Mouse (Mus musculus) neural tube, embryonic 12.5 days (tissue): ENCODE measurements around the gene Ms4a13. TPM values are rescaled to one million over a fixed set of nuclear protein-coding genes. Genes with fewer than 3 reads are reported as not detected.
"Not testable (repeated sequence)": the region's sequence is repeated elsewhere in the genome, so short reads cannot be mapped to it uniquely, and the experiment has no call there.

Experiments used
- ATAC-seq: fragments of 200-750 bp; cut with Nextera tagmentation; 2 replicates; pipeline ENCODE4 v1.8.0; 2017; ENCODE audit warnings: low read depth, mild to moderate bottlenecking, moderate TSS enrichment, moderate library complexity; ENCODE audit not compliant: low FRiP score
- H3K27ac ChIP-seq: fragments of 300-500 bp; sonication (generic); 2 replicates; pipeline ENCODE4 v1.5.1; 2016
- H3K27me3 ChIP-seq: fragments of 300-500 bp; sonication (generic); replicated peaks from 2 replicates; pipeline ENCODE4 v1.6.1; 2016; ENCODE audit warnings: mild to moderate bottlenecking
- H3K36me3 ChIP-seq: fragments of 300-500 bp; sonication (generic); 2 replicates; pipeline ENCODE4 v1.6.1; 2016; ENCODE audit warnings: mild to moderate bottlenecking
- H3K4me1 ChIP-seq: fragments of 300-500 bp; sonication (generic); 2 replicates; pipeline ENCODE4 v1.6.1; 2016
- H3K4me2 ChIP-seq: fragments of 300-500 bp; sonication (generic); replicated peaks from 2 replicates; pipeline ENCODE4 v1.6.1; 2016; ENCODE audit warnings: mild to moderate bottlenecking
- H3K4me3 ChIP-seq: fragments of 300-500 bp; sonication (generic); 2 replicates; pipeline ENCODE4 v1.5.1; 2016
- H3K9ac ChIP-seq: fragments of 300-500 bp; sonication (generic); 2 replicates; pipeline ENCODE4 v1.6.1; 2016; ENCODE audit warnings: mild to moderate bottlenecking
- H3K9me3 ChIP-seq: fragments of 300-500 bp; sonication (generic); 2 replicates; pipeline ENCODE4 v1.6.1; 2016; ENCODE audit warnings: mild to moderate bottlenecking
- WGBS: fragments of 180-500 bp; shearing (Covaris S2); methylation state at CpG from one replicate; pipeline ENCODE4 v1.1.7; 2016; 5-methylcytosine and 5-hydroxymethylcytosine counted together
- polyA plus RNA-seq: library from polyadenylated mRNA; unstranded; fragments of >200 nt; fragmentation: Nextera tagmentation; extraction: Ambion mirVana; gene quantifications from 2 replicates; pipeline ENCODE4 v1.2.1, GENCODE M21; 2016

The Ms4a13 gene
- polyA plus RNA-seq, result not detected in 2 replicates

- Histone ChIP-seq H3K4me2 (no peak within 1 kb of the TSS), H3K4me1 (no peaks in the 10 kb centered on the region), H3K9ac (no peak within 1 kb of the TSS), H3K27me3 (no peaks in the 10 kb centered on the region), H3K4me3 (no peak within 1 kb of the TSS), H3K9me3 (no peaks in the 10 kb centered on the region), H3K27ac (no peak within 1 kb of the TSS), H3K36me3 (no peaks in the 10 kb centered on the region)
- 69% methylated on average over 12 of the region's 12 CpGs for WGBS
- no peak for ATAC-seq
These were observed at the start of gene Ms4a13 for GRCm38 (mm10) chr19:11196546-11196945. Ms4a13 (minus strand) TSS chr19:11196737.

- no peaks in the 10 kb centered on the region for H3K4me1 ChIP-seq
- H3K9me3 ChIP-seq, result no peaks in the 10 kb centered on the region
- H3K4me3 ChIP-seq, result no peak overlapping the region
- no peak overlapping the region for H3K27ac ChIP-seq
- ATAC-seq, result no peak
- H3K27me3 ChIP-seq, result no peaks in the 10 kb centered on the region
- H3K36me3 ChIP-seq, result no peaks in the 10 kb centered on the region
- H3K9ac ChIP-seq, result no peak overlapping the region
- no peak overlapping the region for H3K4me2 ChIP-seq
These were observed 47.7 kb upstream of the Ms4a13 start for GRCm38 (mm10) chr19:11244230-11244629.

GRCm38 (mm10) chr19:11242560-11242959 lies 46.0 kb upstream of the Ms4a13 start:
- no peaks in the 10 kb centered on the region for H3K36me3 ChIP-seq
- no peak overlapping the region for H3K27ac ChIP-seq
- no peaks in the 10 kb centered on the region for H3K4me1 ChIP-seq
- WGBS, result 59% methylated on average over 5 of the region's 5 CpGs
- no peak for ATAC-seq
- no peak overlapping the region for H3K4me3 ChIP-seq
- no peaks in the 10 kb centered on the region for H3K27me3 ChIP-seq
- H3K4me2 ChIP-seq, result no peak overlapping the region
- H3K9ac ChIP-seq, result no peak overlapping the region
- no peaks in the 10 kb centered on the region for H3K9me3 ChIP-seq

- no peaks in the 10 kb centered on the region for H3K36me3 ChIP-seq
- ATAC-seq, result no peak
These were observed 39.3 kb upstream of the Ms4a13 start for GRCm38 (mm10) chr19:11235820-11236219.

GRCm38 (mm10) chr19:11234921-11235735 lies 38.6 kb upstream of the Ms4a13 start:
- 69% methylated on average over 5 of the region's 5 CpGs for WGBS
- no peak for ATAC-seq
- Histone ChIP-seq H3K9ac (no peak overlapping the region), H3K27ac (no peak overlapping the region), H3K9me3 (no peaks in the 10 kb centered on the region), H3K4me1 (no peaks in the 10 kb centered on the region), H3K4me2 (no peak overlapping the region), H3K27me3 (no peaks in the 10 kb centered on the region), H3K36me3 (no peaks in the 10 kb centered on the region), H3K4me3 (no peak overlapping the region)

More at GRCm38 (mm10) chr19:11235820-11236219, 39.3 kb upstream of the Ms4a13 start:
- Histone ChIP-seq H3K9ac (no peak overlapping the region), H3K27me3 (no peaks in the 10 kb centered on the region), H3K4me1 (no peaks in the 10 kb centered on the region), H3K4me2 (no peak overlapping the region), H3K9me3 (no peaks in the 10 kb centered on the region), H3K4me3 (no peak overlapping the region), H3K27ac (no peak overlapping the region)

- Histone ChIP-seq H3K4me2 (no peak overlapping the region), H3K4me3 (no peak overlapping the region), H3K9ac (no peak overlapping the region), H3K27me3 (no peaks in the 10 kb centered on the region), H3K27ac (no peak overlapping the region), H3K4me1 (no peaks in the 10 kb centered on the region), H3K36me3 (no peaks in the 10 kb centered on the region), H3K9me3 (no peaks in the 10 kb centered on the region)
- 82% methylated on average over 5 of the region's 5 CpGs for WGBS
- no peak for ATAC-seq
These were observed 37.7 kb upstream of the Ms4a13 start for GRCm38 (mm10) chr19:11234244-11234643.

GRCm38 (mm10) chr19:11232348-11232747 lies 35.8 kb upstream of the Ms4a13 start, which contains the start of gene Ms4a12:
Ms4a12 (minus strand) TSS chr19:11232448.
- Histone ChIP-seq H3K9ac (no peak within 1 kb of the TSS), H3K27ac (no peak within 1 kb of the TSS), H3K36me3 (no peaks in the 10 kb centered on the region), H3K4me3 (no peak within 1 kb of the TSS), H3K4me2 (no peak within 1 kb of the TSS), H3K9me3 (no peaks in the 10 kb centered on the region), H3K27me3 (no peaks in the 10 kb centered on the region), H3K4me1 (no peaks in the 10 kb centered on the region)
- WGBS, result 77% methylated on average over 5 of the region's 5 CpGs
- ATAC-seq, result no peak

GRCm38 (mm10) chr19:11192552-11192951 lies 4.0 kb downstream of the Ms4a13 start:
- Histone ChIP-seq H3K9me3 (no peaks in the 10 kb centered on the region), H3K4me3 (no peak overlapping the region), H3K36me3 (no peaks in the 10 kb centered on the region), H3K27ac (no peak overlapping the region), H3K27me3 (no peaks in the 10 kb centered on the region), H3K9ac (no peak overlapping the region), H3K4me2 (no peak overlapping the region), H3K4me1 (no peaks in the 10 kb centered on the region)
- ATAC-seq, result no peak
- 73% methylated on average over 1 of the region's 1 CpGs for WGBS

GRCm38 (mm10) chr19:11184121-11184520 lies 12.4 kb downstream of the Ms4a13 start:
- Histone ChIP-seq H3K4me2 (no peak overlapping the region), H3K9me3 (no peaks in the 10 kb centered on the region), H3K4me3 (no peak overlapping the region), H3K36me3 (no peaks in the 10 kb centered on the region), H3K27me3 (no peaks in the 10 kb centered on the region), H3K4me1 (no peaks in the 10 kb centered on the region), H3K9ac (no peak overlapping the region), H3K27ac (no peak overlapping the region)
- no peak for ATAC-seq
- 15% methylated on average over 5 of the region's 5 CpGs for WGBS

GRCm38 (mm10) chr19:11177464-11177863 lies 19.1 kb downstream of the Ms4a13 start:
- Histone ChIP-seq H3K4me2 (no peak overlapping the region), H3K4me1 (no peaks in the 10 kb centered on the region), H3K36me3 (no peaks in the 10 kb centered on the region), H3K9ac (no peak overlapping the region), H3K27ac (no peak overlapping the region), H3K9me3 (no peaks in the 10 kb centered on the region), H3K27me3 (no peaks in the 10 kb centered on the region), H3K4me3 (no peak overlapping the region)
- 64% methylated on average over 2 of the region's 2 CpGs for whole genome bisulfite sequencing
- no peak for ATAC-seq

- no peak within 1 kb of the TSS for H3K4me3 ChIP-seq
- H3K27me3 ChIP-seq, result no peaks in the 10 kb centered on the region
- no peaks in the 10 kb centered on the region for H3K4me1 ChIP-seq
- no peak within 1 kb of the TSS for H3K27ac ChIP-seq
- WGBS, result 36% methylated on average over 10 of the region's 10 CpGs
- H3K36me3 ChIP-seq, result no peaks in the 10 kb centered on the region
- H3K4me2 ChIP-seq, result no peak within 1 kb of the TSS
- no peak for ATAC-seq
- no peaks in the 10 kb centered on the region for H3K9me3 ChIP-seq
- H3K9ac ChIP-seq, result no peak within 1 kb of the TSS
These were observed 31.4 kb downstream of the Ms4a13 start, which contains the start of gene 1700025F22Rik for GRCm38 (mm10) chr19:11165172-11165571. 1700025F22Rik (minus strand) TSS chr19:11165320.

GRCm38 (mm10) chr19:11157890-11158289 lies 38.6 kb downstream of the Ms4a13 start:
- not testable (repeated sequence) for H3K27ac ChIP-seq, ATAC-seq
- 82% methylated on average over 6 of the region's 6 CpGs for WGBS

GRCm38 (mm10) chr19:11135336-11135735 lies 61.2 kb downstream of the Ms4a13 start:
- no peak overlapping the region for H3K4me2 ChIP-seq
- H3K9me3 ChIP-seq, result no peaks in the 10 kb centered on the region
- 76% methylated on average over 4 of the region's 4 CpGs for WGBS
- H3K9ac ChIP-seq, result no peak overlapping the region
- no peaks in the 10 kb centered on the region for H3K36me3 ChIP-seq
- H3K4me1 ChIP-seq, result no peaks in the 10 kb centered on the region
- no peak for ATAC-seq
- no peak overlapping the region for H3K27ac ChIP-seq
- no peak overlapping the region for H3K4me3 ChIP-seq
- no peaks in the 10 kb centered on the region for H3K27me3 ChIP-seq

More at GRCm38 (mm10) chr19:11157890-11158289, 38.6 kb downstream of the Ms4a13 start:
- H3K9me3 ChIP-seq, H3K9ac ChIP-seq, H3K4me2 ChIP-seq, H3K4me3 ChIP-seq, H3K4me1 ChIP-seq, H3K27me3 ChIP-seq, H3K36me3 ChIP-seq: not testable (repeated sequence)
